Mouse (Mus musculus) thymus, postnatal 14 days (tissue): Measurements from ENCODE around the gene Zfp982.
"Not testable (repeated sequence)": the region's sequence is repeated elsewhere in the genome, so short reads cannot be mapped to it uniquely, and the experiment has no call there.

ENCODE experiments used
- DNase-seq: peaks from one replicate; pipeline ENCODE4 v3.0.0; 2021

Gene Zfp982

GRCm38 (mm10) chr4:147492117-147492516 lies at the start of gene Zfp982:
Gene Zfp982 (plus strand): TSS chr4:147492417.
- DNase-seq = not testable (repeated sequence)

- not testable (repeated sequence) for DNase-seq
Measured at GRCm38 (mm10) chr4:147442649-147443553, 49.3 kb upstream of the Zfp982 start.

GRCm38 (mm10) chr4:147443554-147443927 lies 48.7 kb upstream of the Zfp982 start:
- DNase-seq = not testable (repeated sequence)

GRCm38 (mm10) chr4:147445371-147445770 lies 46.8 kb upstream of the Zfp982 start:
- DNase-seq = not testable (repeated sequence)

GRCm38 (mm10) chr4:147448358-147448757 lies 43.9 kb upstream of the Zfp982 start:
- no peak for DNase-seq

- no peak for DNase-seq
Measured at GRCm38 (mm10) chr4:147449099-147449581, 43.1 kb upstream of the Zfp982 start.

- DNase-seq = not testable (repeated sequence)
Measured at GRCm38 (mm10) chr4:147449986-147450385, 42.2 kb upstream of the Zfp982 start.

GRCm38 (mm10) chr4:147467207-147467606 lies 25.0 kb upstream of the Zfp982 start:
- DNase-seq = not testable (repeated sequence)

- DNase-seq = not testable (repeated sequence)
Measured at GRCm38 (mm10) chr4:147498772-147499613, 6.8 kb downstream of the Zfp982 start.

- DNase-seq = no peak
Measured at GRCm38 (mm10) chr4:147509174-147509573, 17.0 kb downstream of the Zfp982 start.

- no peak for DNase-seq
Measured at GRCm38 (mm10) chr4:147518981-147519380, 26.8 kb downstream of the Zfp982 start.

- DNase-seq = no peak
Measured at GRCm38 (mm10) chr4:147520100-147520499, 27.9 kb downstream of the Zfp982 start.

GRCm38 (mm10) chr4:147525125-147525524 lies 32.9 kb downstream of the Zfp982 start:
- DNase-seq = no peak

GRCm38 (mm10) chr4:147530366-147530765 lies 38.1 kb downstream of the Zfp982 start:
- DNase-seq = no peak

GRCm38 (mm10) chr4:147535916-147536315 lies 43.7 kb downstream of the Zfp982 start:
- DNase-seq = not testable (repeated sequence)

- DNase-seq = no peak
Measured at GRCm38 (mm10) chr4:147537702-147538101, 45.5 kb downstream of the Zfp982 start.

- not testable (repeated sequence) for DNase-seq
Measured at GRCm38 (mm10) chr4:147539918-147540317, 47.7 kb downstream of the Zfp982 start, which contains the start of gene Gm16503. Gene Gm16503 (plus strand): TSS chr4:147540218.

- DNase-seq = no peak
Measured at GRCm38 (mm10) chr4:147541105-147541504, 48.9 kb downstream of the Zfp982 start.

GRCm38 (mm10) chr4:147553071-147553470 lies 60.9 kb downstream of the Zfp982 start, which contains the start of gene Zfp985:
Gene Zfp985 (plus strand): TSS chr4:147553277.
- not testable (repeated sequence) for DNase-seq

- DNase-seq = not testable (repeated sequence)
Measured at GRCm38 (mm10) chr4:147554361-147554760, 62.1 kb downstream of the Zfp982 start.

GRCm38 (mm10) chr4:147556921-147557320 lies 64.7 kb downstream of the Zfp982 start:
- DNase-seq = not testable (repeated sequence)

GRCm38 (mm10) chr4:147558011-147558410 lies 65.8 kb downstream of the Zfp982 start:
- not testable (repeated sequence) for DNase-seq

- not testable (repeated sequence) for DNase-seq
Measured at GRCm38 (mm10) chr4:147559096-147559495, 66.9 kb downstream of the Zfp982 start.
